Mouse (Mus musculus) limb, embryonic 10.5 days (tissue): Measurements from ENCODE around the gene Fcna. TPM values are rescaled to one million over a fixed set of nuclear protein-coding genes. Genes with fewer than 3 reads are reported as not detected.
A peak's percentile ranks its signal among the peaks of the same experiment; 100 is the strongest.

Source experiments
- DNase-seq: peaks from one replicate; pipeline ENCODE4 v3.0.0-alpha.2; 2017; ENCODE audit warnings: low spot score
- H3K27ac ChIP-seq: fragments of 300-500 bp; sonication (generic); 2 replicates; pipeline ENCODE4 v1.5.1; 2016; ENCODE audit warnings: mild to moderate bottlenecking
- H3K27me3 ChIP-seq: fragments of 300-500 bp; sonication (generic); 2 replicates; pipeline ENCODE4 v1.6.1; 2016; ENCODE audit warnings: low read depth, mild to moderate bottlenecking; ENCODE audit not compliant: poor library complexity, severe bottlenecking
- H3K36me3 ChIP-seq: fragments of 300-500 bp; sonication (generic); 2 replicates; pipeline ENCODE4 v1.6.1; 2016; ENCODE audit warnings: mild to moderate bottlenecking, moderate library complexity
- H3K4me1 ChIP-seq: fragments of 300-500 bp; sonication (generic); 2 replicates; pipeline ENCODE4 v1.6.1; 2016
- H3K4me3 ChIP-seq: fragments of 300-500 bp; sonication (generic); 2 replicates; pipeline ENCODE4 v1.5.1; 2016; ENCODE audit warnings: mild to moderate bottlenecking, moderate library complexity
- H3K9me3 ChIP-seq: fragments of 300-500 bp; sonication (generic); replicated peaks from 2 replicates; pipeline ENCODE4 v1.6.1; 2016; ENCODE audit warnings: mild to moderate bottlenecking
- WGBS: fragments of 180-500 bp; shearing (Covaris S2); methylation state at CpG from one replicate; pipeline ENCODE4 v1.1.7; 2016; 5-methylcytosine and 5-hydroxymethylcytosine counted together
- polyA plus RNA-seq: library from polyadenylated mRNA; unstranded; fragments of >200 nt; fragmentation: Nextera tagmentation; extraction: Ambion mirVana; gene quantifications from 2 replicates; pipeline ENCODE4 v1.2.1, GENCODE M21; 2016

Fcna gene
- polyA plus RNA-seq, 1 experiment from 2014 or later, result 0.34 TPM

GRCm38 (mm10) chr2:25598749-25599148 lies 29.1 kb downstream of the Fcna start:
- peaks cover 98% of the 10 kb centered on the region for H3K36me3 ChIP-seq
- no peaks in the 10 kb centered on the region for H3K27me3 ChIP-seq
- H3K9me3 ChIP-seq, result no peaks in the 10 kb centered on the region
- DNase-seq, result no peak
- H3K4me3 ChIP-seq, result no peak overlapping the region
- no peak overlapping the region for H3K27ac ChIP-seq
- WGBS, result 84% methylated on average over 1 of the region's 1 CpGs
- no peaks in the 10 kb centered on the region for H3K4me1 ChIP-seq

- H3K27me3 ChIP-seq, result no peaks in the 10 kb centered on the region
- 97% methylated on average over 5 of the region's 5 CpGs for WGBS
- no peak overlapping the region for H3K4me3 ChIP-seq
- H3K9me3 ChIP-seq, result no peaks in the 10 kb centered on the region
- H3K27ac ChIP-seq, result no peak overlapping the region
- H3K36me3 ChIP-seq, result peaks cover 98% of the 10 kb centered on the region
- no peaks in the 10 kb centered on the region for H3K4me1 ChIP-seq
- no peak for DNase-seq
Measured at GRCm38 (mm10) chr2:25596765-25597510, 30.9 kb downstream of the Fcna start.

GRCm38 (mm10) chr2:25591863-25592262 lies 36.0 kb downstream of the Fcna start:
- no peak for DNase-seq
- WGBS, result 86% methylated on average over 2 of the region's 2 CpGs
- Histone ChIP-seq H3K27me3 (no peaks in the 10 kb centered on the region), H3K36me3 (peaks cover 98% of the 10 kb centered on the region), H3K4me3 (no peak overlapping the region), H3K27ac (no peak overlapping the region), H3K4me1 (no peaks in the 10 kb centered on the region), H3K9me3 (no peaks in the 10 kb centered on the region)

DNA sequence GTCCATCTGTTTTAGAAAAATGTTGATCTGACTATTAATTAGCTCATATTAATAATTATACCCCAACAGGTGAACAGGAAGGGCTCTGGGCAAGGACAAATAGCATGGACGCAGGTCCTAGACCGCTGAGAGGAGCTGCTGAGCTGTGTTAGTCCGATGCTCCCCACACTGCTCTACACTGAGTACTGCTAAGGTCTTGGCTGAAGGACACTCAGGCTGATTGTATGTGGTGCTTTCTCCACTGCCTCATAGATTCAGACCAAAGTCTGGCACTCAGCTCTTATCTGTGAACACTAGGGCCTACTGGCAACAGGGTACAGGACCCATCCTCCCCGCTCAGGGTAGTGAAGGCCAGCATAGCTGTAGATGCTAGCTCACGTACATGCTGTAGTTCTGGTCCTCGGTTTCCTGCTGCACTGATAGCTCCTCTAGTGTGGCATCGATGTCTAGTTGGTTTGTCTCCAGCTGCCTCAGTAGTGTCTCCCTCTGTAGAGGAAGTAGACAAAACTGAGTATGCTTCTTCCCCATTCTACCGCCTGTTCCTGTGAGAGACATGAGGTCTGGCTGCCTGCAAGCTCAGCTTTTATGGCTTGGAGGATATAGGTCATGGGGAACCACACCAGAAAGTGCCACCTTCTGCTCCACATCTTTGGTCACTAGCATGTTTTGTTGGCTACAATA lies 39.5 kb downstream of the Fcna start:
- DNase-seq, result no peak
- peaks cover 3% of the 10 kb centered on the region; the same call in 1 of the 2 replicates for H3K4me1 ChIP-seq
- no peak overlapping the region for H3K27ac ChIP-seq
- no peaks in the 10 kb centered on the region for H3K9me3 ChIP-seq
- peaks cover 99% of the 10 kb centered on the region for H3K36me3 ChIP-seq
- H3K4me3 ChIP-seq, result no peak overlapping the region
- WGBS, result 95% methylated on average over 8 of the region's 8 CpGs
- no peaks in the 10 kb centered on the region for H3K27me3 ChIP-seq

- Histone ChIP-seq H3K4me3 (no peak overlapping the region), H3K9me3 (no peaks in the 10 kb centered on the region), H3K27me3 (no peaks in the 10 kb centered on the region), H3K36me3 (peaks cover 99% of the 10 kb centered on the region), H3K27ac (no peak overlapping the region), H3K4me1 (peaks cover 14% of the 10 kb centered on the region)
- DNase-seq, result no peak
- WGBS, result 89% methylated on average over 8 of the region's 8 CpGs
Measured at GRCm38 (mm10) chr2:25587290-25587689, 40.5 kb downstream of the Fcna start.

- H3K36me3 ChIP-seq, result peaks cover 82% of the 10 kb centered on the region
- H3K27me3 ChIP-seq, result peaks cover 10% of the 10 kb centered on the region
- DNase-seq, result no peak
- no peak overlapping the region for H3K27ac ChIP-seq
- no peak overlapping the region for H3K4me3 ChIP-seq
- 88% methylated on average over 3 of the region's 3 CpGs for WGBS
- no peaks in the 10 kb centered on the region for H3K9me3 ChIP-seq
- peaks cover 30% of the 10 kb centered on the region for H3K4me1 ChIP-seq
Measured at GRCm38 (mm10) chr2:25585601-25586000, 42.2 kb downstream of the Fcna start.

GRCm38 (mm10) chr2:25584856-25585255 lies 43.0 kb downstream of the Fcna start:
- peaks cover 34% of the 10 kb centered on the region for H3K4me1 ChIP-seq
- H3K27ac ChIP-seq, result no peak overlapping the region
- no peaks in the 10 kb centered on the region for H3K9me3 ChIP-seq
- peaks cover 17% of the 10 kb centered on the region for H3K27me3 ChIP-seq
- no peak overlapping the region for H3K4me3 ChIP-seq
- WGBS, result 92% methylated on average over 4 of the region's 4 CpGs
- DNase-seq, result no peak
- peaks cover 74% of the 10 kb centered on the region for H3K36me3 ChIP-seq

GRCm38 (mm10) chr2:25584152-25584551 lies 43.7 kb downstream of the Fcna start:
- Histone ChIP-seq H3K27ac (no peak overlapping the region), H3K4me3 (no peak overlapping the region), H3K27me3 (peaks cover 24% of the 10 kb centered on the region), H3K36me3 (peaks cover 67% of the 10 kb centered on the region), H3K4me1 (peaks cover 41% of the 10 kb centered on the region), H3K9me3 (no peaks in the 10 kb centered on the region)
- DNase-seq, result no peak
- 94% methylated on average over 3 of the region's 3 CpGs for WGBS

- WGBS, result 72% methylated on average over 4 of the region's 4 CpGs
- H3K36me3 ChIP-seq, result peaks cover 62% of the 10 kb centered on the region
- H3K27me3 ChIP-seq, result peaks cover 30% of the 10 kb centered on the region
- no peaks in the 10 kb centered on the region for H3K9me3 ChIP-seq
- no peak for DNase-seq
- H3K4me3 ChIP-seq, result no peak overlapping the region
- H3K4me1 ChIP-seq, result peaks cover 47% of the 10 kb centered on the region
- H3K27ac ChIP-seq, result no peak overlapping the region
Measured at GRCm38 (mm10) chr2:25583571-25583970, 44.3 kb downstream of the Fcna start.

- no peak for DNase-seq
- H3K9me3 ChIP-seq, result no peaks in the 10 kb centered on the region
- H3K27me3 ChIP-seq, result peaks cover 35% of the 10 kb centered on the region
- WGBS, result 93% methylated on average over 6 of the region's 6 CpGs
- peaks cover 51% of the 10 kb centered on the region for H3K4me1 ChIP-seq
- no peak overlapping the region for H3K27ac ChIP-seq
- no peak overlapping the region for H3K4me3 ChIP-seq
- H3K36me3 ChIP-seq, result peaks cover 57% of the 10 kb centered on the region
Measured at GRCm38 (mm10) chr2:25583120-25583481, 44.7 kb downstream of the Fcna start.

- H3K9me3 ChIP-seq, result no peaks in the 10 kb centered on the region
- H3K4me1 ChIP-seq, result peaks cover 56% of the 10 kb centered on the region
- peaks cover 52% of the 10 kb centered on the region for H3K36me3 ChIP-seq
- peaks cover 40% of the 10 kb centered on the region for H3K27me3 ChIP-seq
- peak; percentile 37 for DNase-seq
- no peak overlapping the region for H3K27ac ChIP-seq
- WGBS, result 62% methylated on average over 12 of the region's 12 CpGs
- H3K4me3 ChIP-seq, result peak overlapping the region; percentile 6; the same call in 1 of the 2 replicates
Measured at GRCm38 (mm10) chr2:25582466-25583119, 45.2 kb downstream of the Fcna start.

- H3K36me3 ChIP-seq, result peaks cover 45% of the 10 kb centered on the region
- DNase-seq, result peak; percentile 37
- WGBS, result 47% methylated on average over 6 of the region's 6 CpGs
- H3K4me1 ChIP-seq, result peaks cover 63% of the 10 kb centered on the region
- H3K4me3 ChIP-seq, result peak overlapping the region; percentile 44; the same call in 1 of the 2 replicates
- no peak overlapping the region for H3K27ac ChIP-seq
- no peaks in the 10 kb centered on the region for H3K9me3 ChIP-seq
- peaks cover 47% of the 10 kb centered on the region for H3K27me3 ChIP-seq
Measured at GRCm38 (mm10) chr2:25581901-25582301, 45.9 kb downstream of the Fcna start.

DNA sequence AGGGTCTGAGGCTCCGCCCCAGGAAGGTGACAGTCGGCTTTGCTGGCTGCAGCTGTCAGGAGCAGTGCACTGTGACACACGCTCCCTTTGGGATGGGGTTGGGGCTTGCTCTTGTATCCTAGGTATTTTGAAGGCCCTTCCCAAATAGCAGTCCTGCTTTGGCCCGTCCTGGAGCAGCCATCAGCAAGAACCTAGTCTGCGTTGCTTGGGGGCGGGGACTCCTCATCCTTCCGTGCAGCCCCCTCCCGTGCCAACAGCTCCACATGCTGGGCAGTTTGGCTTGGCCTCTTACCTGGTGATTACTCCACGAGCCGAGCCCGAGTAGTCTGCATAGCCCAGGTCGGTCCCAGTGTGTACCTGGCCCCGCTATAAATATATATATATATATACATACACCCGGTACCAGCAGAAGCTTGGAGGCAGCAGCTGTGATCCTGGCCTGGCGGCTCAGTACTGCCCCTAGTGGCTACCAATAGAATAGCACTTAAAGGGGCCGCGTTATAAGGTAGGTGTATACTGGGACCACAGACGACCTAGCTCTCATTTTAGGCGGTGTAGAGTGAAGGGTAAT lies 46.5 kb downstream of the Fcna start, which contains the start of gene Ajm1:
TSS of gene Ajm1 (minus strand) at position 464 of the 571 bp plus-strand sequence.
- H3K27ac ChIP-seq, result no peak within 1 kb of the TSS
- H3K27me3 ChIP-seq, result peaks cover 52% of the 10 kb centered on the region
- peaks cover 40% of the 10 kb centered on the region for H3K36me3 ChIP-seq
- WGBS, result 7% methylated on average over 19 of the region's 19 CpGs
- H3K9me3 ChIP-seq, result no peaks in the 10 kb centered on the region
- peaks cover 64% of the 10 kb centered on the region for H3K4me1 ChIP-seq
- DNase-seq, result peak; percentile 73
- H3K4me3 ChIP-seq, result peak within 1 kb of the TSS; percentile 44
